Mouse (Mus musculus) E14TG2a.4 (cell line): ENCODE results near the gene Net1.

ENCODE experiments used
- CTCF ChIP-seq: conservative IDR thresholded peaks from 2 replicates; pipeline ENCODE4 v1.5.1; 2014; ENCODE audit warnings: low read length
- POU5F1 ChIP-seq: IDR thresholded peaks from 2 replicates; pipeline ENCODE4 v1.6.1; 2014; ENCODE audit warnings: low read length, borderline replicate concordance

DNA sequence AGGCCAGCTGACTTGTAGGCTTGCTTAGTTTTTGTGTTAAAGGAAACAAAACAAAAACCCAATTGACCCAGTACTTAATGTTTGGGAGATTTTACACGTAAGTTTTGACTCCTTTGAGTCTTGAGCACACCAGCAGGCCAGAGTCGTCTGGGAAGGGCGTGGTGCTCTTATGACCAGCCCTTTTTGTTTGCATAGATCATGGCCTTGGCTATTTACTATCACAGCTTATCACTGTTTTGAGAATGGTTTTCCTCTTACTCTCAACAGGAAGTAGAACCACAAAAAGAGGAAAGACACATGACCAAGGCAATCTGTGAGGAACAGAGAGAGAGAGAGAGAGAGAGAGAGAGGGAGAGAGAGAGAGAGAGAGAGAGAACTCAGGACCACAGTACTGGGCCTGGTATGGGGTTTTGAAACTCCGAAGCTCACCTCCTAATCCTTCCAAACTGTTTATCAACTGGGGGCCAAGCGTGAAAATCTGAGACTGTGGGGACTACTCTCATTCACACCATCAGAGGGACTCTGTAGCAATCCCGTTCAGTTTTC lies 10.8 kb downstream of the Net1 start:
- TF ChIP-seq CTCF (no peak), POU5F1 (no peak)
